ENCODE assay signal across 19 mouse cellular contexts in the genomic region with DNA sequence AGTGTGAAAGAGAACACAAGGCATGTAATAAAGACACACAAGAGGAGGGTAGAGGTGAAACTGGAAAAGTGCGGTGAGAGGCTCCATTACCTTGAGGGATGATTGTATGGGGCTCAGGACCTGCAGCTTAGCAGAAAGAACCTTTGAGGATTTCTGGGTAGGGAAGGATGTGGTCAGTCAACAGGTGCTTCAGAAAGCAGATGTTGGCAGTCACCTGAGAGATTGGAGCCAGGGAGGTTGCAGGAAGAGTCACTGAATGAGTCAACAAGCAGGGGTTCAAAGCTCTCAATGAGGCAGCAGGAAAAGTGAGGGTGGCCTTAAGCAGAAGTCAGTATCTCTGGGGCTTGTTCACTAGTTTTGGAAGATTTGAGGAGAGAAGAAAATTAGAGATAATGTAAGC.
DNase-seq lines count a peak whose midpoint lies in the region; ATAC-seq lines count a peak whose summit lies in the region.
"Had no signal": no experiment of that assay in that cellular context is flagged by ENCODE, and none has a peak within 500 bp of the region (broad histone marks: within the 10 kb centered on the region; RNA-seq: fewer than 3 reads in every experiment).

No protein-coding gene starts in this region.

- peak; percentile 9 for DNase-seq in A20 (ENCODE audit: low read depth, low spot score)
- peak; percentile 8 to 11 for DNase-seq in CD8-positive naive resting alpha-beta T cell, adult 2 months (ENCODE audit: low read depth in 2 of 2, low spot score in 2 of 2)
- peak; percentile 70 for DNase-seq in induced T-regulatory cell, adult 2 months (ENCODE audit: low read depth)
- DNase-seq in thymus, postnatal 10 days (ENCODE audit: low spot score in 2 of 2), result peak; percentile 24 to 25
- no peak for DNase-seq in left cerebral cortex, adult 11 months (ENCODE audit: low spot score)
- DNase-seq in embryo, embryonic 11 days, result no peak
- DNase-seq in left cerebral cortex, adult 9 months (ENCODE audit: low spot score in 2 of 2), result no peak
- DNase-seq: adrenal gland, postnatal 25 days; cerebellum, adult 11-12 months; cerebellum, postnatal 36 days; gastrocnemius, postnatal 10 days; heart, adult 2 months; kidney, adult 11 months; kidney, postnatal 10 days; liver, embryonic 13.5 days; lung, embryonic 14.5 days; retina, postnatal 1 day had no signal

- no peak for ATAC-seq in frontal cortex, adult (ENCODE audit: low TSS enrichment)
- ATAC-seq: hindbrain, embryonic 16.5 days had no signal

Comparison
In these comparisons a context has a peak if more than half of its experiments do, and no peak if none do; other contexts are left out.
1. DNase-seq: peak in A20 (single experiment), CD8-positive naive resting alpha-beta T cell, adult 2 months (2 of 2), induced T-regulatory cell, adult 2 months (single experiment) and thymus, postnatal 10 days (2 of 2); none in left cerebral cortex, adult 11 months (single experiment), embryo, embryonic 11 days (single experiment) and left cerebral cortex, adult 9 months (0 of 2).